Mouse (Mus musculus): ENCODE results near the gene Zbtb8b. TPM values are rescaled to one million over a fixed set of nuclear protein-coding genes. Genes with fewer than 3 reads are reported as not detected.
A peak's percentile ranks its signal among the peaks of the same experiment; 100 is the strongest.

The Zbtb8b gene
- polyA plus RNA-seq, 1 experiment from 2014 or later, result 2.4 TPM

DNA sequence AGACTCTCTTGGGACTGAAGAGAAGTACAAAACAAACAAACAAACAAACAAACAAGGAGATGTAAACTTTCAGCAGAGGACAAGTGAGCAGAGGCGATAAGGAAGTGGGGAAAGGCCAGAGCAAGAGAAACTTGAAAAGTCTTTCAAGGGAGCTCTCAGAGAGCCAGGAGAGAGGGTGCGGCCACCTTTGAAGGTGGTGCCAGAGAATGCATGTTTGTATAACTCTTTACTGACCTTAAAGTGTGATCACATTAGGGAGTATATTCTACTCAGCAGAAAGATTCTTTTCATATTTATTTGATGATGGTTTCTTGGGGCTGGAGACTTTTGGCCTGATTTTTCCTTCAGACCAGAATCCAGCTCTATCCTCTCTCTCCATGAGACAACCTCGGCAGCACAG is 43.7 kb downstream of the Zbtb8b start:
- H3K9me3 ChIP-seq (ENCODE audit: control insufficient read depth, low read length), result no peaks in the 10 kb centered on the region
- no peak overlapping the region for H3K9ac ChIP-seq (ENCODE audit: low read depth, low read length)
- no peak overlapping the region for H3K4me2 ChIP-seq
- no peaks in the 10 kb centered on the region; the same call in 1 of the 2 replicates for H3K4me1 ChIP-seq (replicated peaks; ENCODE audit: control insufficient read depth, insufficient read depth, low read length)
- DNase-seq (ENCODE audit: low spot score) (no peak), ATAC-seq (replicated peaks; ENCODE audit: low FRiP score) (no peak)
- no peaks in the 10 kb centered on the region for H3K36me3 ChIP-seq (ENCODE audit: control insufficient read depth, insufficient read depth, low read length)
- H3K4me3 ChIP-seq (ENCODE audit: low read depth, low read length), result no peak overlapping the region
- H3K27ac ChIP-seq (ENCODE audit: low read depth, low read length), result no peak overlapping the region
- no peaks in the 10 kb centered on the region for H3K27me3 ChIP-seq (replicated peaks; ENCODE audit: control insufficient read depth, insufficient read depth, low read length)
- WGBS, result 80% methylated on average over 3 of the region's 3 CpGs

- Histone ChIP-seq H3K27me3 (replicated peaks; ENCODE audit: control insufficient read depth, insufficient read depth, low read length) (no peaks in the 10 kb centered on the region), H3K27ac (ENCODE audit: low read depth, low read length) (no peak overlapping the region), H3K9me3 (ENCODE audit: control insufficient read depth, low read length) (no peaks in the 10 kb centered on the region), H3K36me3 (ENCODE audit: control insufficient read depth, insufficient read depth, low read length) (no peaks in the 10 kb centered on the region), H3K4me2 (no peak overlapping the region), H3K4me3 (ENCODE audit: low read depth, low read length) (no peak overlapping the region), H3K9ac (ENCODE audit: low read depth, low read length) (no peak overlapping the region), H3K4me1 (replicated peaks; ENCODE audit: control insufficient read depth, insufficient read depth, low read length) (no peaks in the 10 kb centered on the region; the same call in 1 of the 2 replicates)
- DNase-seq (ENCODE audit: low spot score) (no peak), ATAC-seq (replicated peaks; ENCODE audit: low FRiP score) (no peak)
- 59% methylated on average over 12 of the region's 12 CpGs for WGBS
Observed at GRCm38 (mm10) chr4:129394089-129394870, 46.4 kb downstream of the Zbtb8b start.

DNA sequence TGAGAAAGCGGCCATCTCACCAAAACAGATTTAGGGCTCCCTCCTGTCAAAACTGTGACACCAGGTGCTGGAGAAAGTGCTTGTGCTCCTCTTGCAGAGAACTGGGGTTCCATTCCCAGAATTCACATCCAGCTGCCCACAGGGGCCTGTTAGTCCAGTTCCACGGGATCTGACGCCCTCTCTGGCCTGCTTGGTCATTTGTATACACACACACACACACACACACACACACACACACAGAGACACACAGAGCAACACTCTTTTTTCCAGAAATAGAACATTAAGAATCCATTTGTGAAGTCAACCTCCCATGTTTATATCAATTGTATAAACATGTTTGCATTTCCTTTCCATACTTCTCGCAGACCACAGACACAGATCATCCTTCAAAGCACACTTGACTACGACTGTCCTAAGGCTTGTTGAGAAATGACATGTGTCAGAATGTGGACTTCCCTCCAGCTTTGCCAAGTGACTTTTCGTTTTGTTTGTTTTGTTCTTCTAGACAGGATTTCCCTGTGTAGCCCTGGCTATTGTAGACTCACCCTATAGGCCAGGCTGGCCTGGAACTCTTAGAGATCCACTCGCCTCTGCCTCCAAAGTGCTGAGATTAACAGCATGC is 49.6 kb downstream of the Zbtb8b start:
- Histone ChIP-seq H3K4me2 (no peak overlapping the region), H3K27me3 (replicated peaks; ENCODE audit: control insufficient read depth, insufficient read depth, low read length) (no peaks in the 10 kb centered on the region), H3K9me3 (ENCODE audit: control insufficient read depth, low read length) (no peaks in the 10 kb centered on the region), H3K4me1 (replicated peaks; ENCODE audit: control insufficient read depth, insufficient read depth, low read length) (peaks cover 2% of the 10 kb centered on the region; the same call in 1 of the 2 replicates), H3K4me3 (ENCODE audit: low read depth, low read length) (no peak overlapping the region), H3K9ac (ENCODE audit: low read depth, low read length) (no peak overlapping the region), H3K27ac (ENCODE audit: low read depth, low read length) (no peak overlapping the region), H3K36me3 (ENCODE audit: control insufficient read depth, insufficient read depth, low read length) (no peaks in the 10 kb centered on the region)
- DNase-seq (ENCODE audit: low spot score) (no peak), ATAC-seq (replicated peaks; ENCODE audit: low FRiP score) (no peak)
- WGBS, result 77% methylated on average over 7 of the region's 7 CpGs

DNA sequence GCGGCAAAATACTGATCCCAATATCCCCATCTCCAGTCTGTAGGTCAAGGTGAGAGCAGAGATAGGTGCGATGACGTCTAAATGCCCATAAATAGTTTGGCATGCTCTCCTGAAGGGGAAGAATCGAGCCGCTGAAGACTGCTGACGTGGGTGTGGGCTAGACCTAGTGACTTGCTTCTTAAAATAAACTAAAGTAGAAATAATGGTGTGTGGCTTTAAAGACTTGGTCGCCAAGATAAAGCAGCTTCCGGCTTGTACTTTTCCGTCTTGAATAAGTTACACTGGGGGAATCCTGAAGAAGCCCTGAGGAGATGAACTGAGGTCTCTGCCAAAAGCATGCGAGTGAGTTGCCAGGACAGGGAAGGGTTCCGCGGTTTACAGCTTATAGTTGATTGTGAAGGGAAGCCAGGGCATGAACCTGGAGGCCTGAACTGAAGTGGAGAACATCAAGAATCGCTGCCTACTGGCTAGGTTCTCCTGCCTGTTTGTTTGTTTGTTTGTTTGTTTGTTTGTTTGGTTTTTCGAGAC is 50.4 kb downstream of the Zbtb8b start:
- ATAC-seq (replicated peaks; ENCODE audit: low FRiP score) (no peak), DNase-seq (ENCODE audit: low spot score) (no peak)
- Histone ChIP-seq H3K4me3 (ENCODE audit: low read depth, low read length) (no peak overlapping the region), H3K4me1 (replicated peaks; ENCODE audit: control insufficient read depth, insufficient read depth, low read length) (peaks cover 8% of the 10 kb centered on the region), H3K9me3 (ENCODE audit: control insufficient read depth, low read length) (no peaks in the 10 kb centered on the region), H3K27me3 (replicated peaks; ENCODE audit: control insufficient read depth, insufficient read depth, low read length) (no peaks in the 10 kb centered on the region), H3K9ac (ENCODE audit: low read depth, low read length) (no peak overlapping the region), H3K36me3 (ENCODE audit: control insufficient read depth, insufficient read depth, low read length) (no peaks in the 10 kb centered on the region), H3K4me2 (no peak overlapping the region), H3K27ac (ENCODE audit: low read depth, low read length) (no peak overlapping the region)
- 69% methylated on average over 14 of the region's 14 CpGs for WGBS

DNA sequence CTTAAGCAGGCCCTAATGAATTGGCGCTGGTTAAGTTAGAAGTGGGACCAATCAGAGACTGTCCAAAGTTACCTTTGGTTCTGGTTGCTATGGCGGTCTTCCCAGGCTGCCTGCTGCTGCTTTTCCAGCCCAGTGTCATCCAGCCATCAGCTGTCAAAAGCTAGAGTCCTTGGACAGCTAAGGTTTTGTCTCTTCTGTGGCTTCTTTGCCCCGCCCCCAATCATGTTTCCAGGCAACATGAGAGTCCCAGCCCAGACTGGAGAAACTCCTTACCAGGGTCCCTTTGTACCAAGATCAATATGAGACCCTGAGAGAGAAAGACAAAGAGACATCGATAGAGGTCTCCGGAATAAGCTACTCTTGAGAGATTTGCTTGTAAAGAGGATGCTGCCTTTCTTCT is 52.2 kb downstream of the Zbtb8b start:
- 85% methylated on average over 5 of the region's 5 CpGs for WGBS
- Histone ChIP-seq H3K4me3 (ENCODE audit: low read depth, low read length) (no peak overlapping the region), H3K27me3 (replicated peaks; ENCODE audit: control insufficient read depth, insufficient read depth, low read length) (no peaks in the 10 kb centered on the region), H3K27ac (ENCODE audit: low read depth, low read length) (no peak overlapping the region), H3K9ac (ENCODE audit: low read depth, low read length) (no peak overlapping the region), H3K36me3 (ENCODE audit: control insufficient read depth, insufficient read depth, low read length) (no peaks in the 10 kb centered on the region), H3K9me3 (ENCODE audit: control insufficient read depth, low read length) (no peaks in the 10 kb centered on the region), H3K4me2 (no peak overlapping the region), H3K4me1 (replicated peaks; ENCODE audit: control insufficient read depth, insufficient read depth, low read length) (peaks cover 12% of the 10 kb centered on the region)
- ATAC-seq (replicated peaks; ENCODE audit: low FRiP score), result no peak
- no peak for DNase-seq (ENCODE audit: low spot score)

GRCm38 (mm10) chr4:129386989-129387388 is 53.7 kb downstream of the Zbtb8b start:
- no peaks in the 10 kb centered on the region for H3K9me3 ChIP-seq (ENCODE audit: control insufficient read depth, low read length)
- no peak overlapping the region for H3K4me3 ChIP-seq (ENCODE audit: low read depth, low read length)
- H3K9ac ChIP-seq (ENCODE audit: low read depth, low read length), result no peak overlapping the region
- 46% methylated on average over 1 of the region's 2 CpGs for WGBS
- no peaks in the 10 kb centered on the region for H3K36me3 ChIP-seq (ENCODE audit: control insufficient read depth, insufficient read depth, low read length)
- H3K27ac ChIP-seq (ENCODE audit: low read depth, low read length), result peak overlapping the region; percentile 44
- H3K4me1 ChIP-seq (replicated peaks; ENCODE audit: control insufficient read depth, insufficient read depth, low read length), result peaks cover 12% of the 10 kb centered on the region
- no peak for DNase-seq (ENCODE audit: low spot score)
- H3K27me3 ChIP-seq (replicated peaks; ENCODE audit: control insufficient read depth, insufficient read depth, low read length), result no peaks in the 10 kb centered on the region
- peak; percentile 59 for ATAC-seq (replicated peaks; ENCODE audit: low FRiP score)
- peak overlapping the region; percentile 33 for H3K4me2 ChIP-seq

DNA sequence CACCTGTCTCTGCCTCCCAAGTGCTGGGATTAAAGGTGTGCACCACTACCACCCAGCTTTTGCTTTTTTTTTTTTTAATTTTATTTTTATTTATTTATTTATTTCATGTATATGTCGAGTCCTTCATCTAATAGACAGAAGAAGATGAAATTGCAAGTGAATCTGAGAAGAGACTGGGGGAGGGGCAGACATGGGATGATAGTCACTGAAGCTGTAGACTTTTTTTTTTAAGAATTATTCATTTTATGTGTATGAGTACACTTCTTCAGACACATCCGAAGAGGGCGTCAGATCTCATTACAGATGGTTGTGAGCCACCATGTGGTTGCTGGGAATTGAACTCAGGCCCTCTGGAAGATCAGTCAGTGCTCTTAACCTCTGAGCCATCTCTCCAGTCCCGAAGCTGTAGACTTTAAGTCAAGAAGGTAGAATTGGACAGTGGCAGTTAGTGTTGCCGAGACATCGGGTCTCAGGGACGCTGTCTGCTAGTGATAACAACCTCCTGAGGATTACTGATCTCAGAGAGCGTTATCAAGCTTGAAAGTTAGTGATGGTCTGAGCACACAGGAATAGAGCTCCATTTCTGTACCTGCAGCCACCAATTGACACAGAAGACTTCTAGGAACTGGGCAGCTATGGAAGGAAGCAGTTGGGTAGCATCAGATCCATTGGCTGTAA is 54.2 kb downstream of the Zbtb8b start:
- H3K9ac ChIP-seq (ENCODE audit: low read depth, low read length), result no peak overlapping the region
- no peaks in the 10 kb centered on the region for H3K9me3 ChIP-seq (ENCODE audit: control insufficient read depth, low read length)
- H3K4me2 ChIP-seq, result peak overlapping the region; percentile 33
- no peaks in the 10 kb centered on the region for H3K27me3 ChIP-seq (replicated peaks; ENCODE audit: control insufficient read depth, insufficient read depth, low read length)
- peak overlapping the region; percentile 44 for H3K27ac ChIP-seq (ENCODE audit: low read depth, low read length)
- H3K4me1 ChIP-seq (replicated peaks; ENCODE audit: control insufficient read depth, insufficient read depth, low read length), result peaks cover 12% of the 10 kb centered on the region
- no peaks in the 10 kb centered on the region for H3K36me3 ChIP-seq (ENCODE audit: control insufficient read depth, insufficient read depth, low read length)
- 47% methylated on average over 8 of the region's 8 CpGs for WGBS
- ATAC-seq (replicated peaks; ENCODE audit: low FRiP score) (peak; percentile 91), DNase-seq (ENCODE audit: low spot score) (no peak)
- no peak overlapping the region for H3K4me3 ChIP-seq (ENCODE audit: low read depth, low read length)

- Histone ChIP-seq H3K4me1 (replicated peaks; ENCODE audit: control insufficient read depth, insufficient read depth, low read length) (peaks cover 12% of the 10 kb centered on the region), H3K27me3 (replicated peaks; ENCODE audit: control insufficient read depth, insufficient read depth, low read length) (no peaks in the 10 kb centered on the region), H3K27ac (ENCODE audit: low read depth, low read length) (peak overlapping the region; percentile 34; the same call in 1 of the 2 replicates), H3K9me3 (ENCODE audit: control insufficient read depth, low read length) (no peaks in the 10 kb centered on the region), H3K9ac (ENCODE audit: low read depth, low read length) (no peak overlapping the region), H3K36me3 (ENCODE audit: control insufficient read depth, insufficient read depth, low read length) (no peaks in the 10 kb centered on the region), H3K4me3 (ENCODE audit: low read depth, low read length) (no peak overlapping the region), H3K4me2 (no peak overlapping the region)
- DNase-seq (ENCODE audit: low spot score) (no peak), ATAC-seq (replicated peaks; ENCODE audit: low FRiP score) (no peak)
- WGBS, result 83% methylated on average over 11 of the region's 11 CpGs
Observed at GRCm38 (mm10) chr4:129385685-129386084, 55.0 kb downstream of the Zbtb8b start.

All from liver, embryonic 11.5 days (tissue).